Comparison of ENCODE assay signal across 29 mouse cellular contexts in the genomic region with DNA sequence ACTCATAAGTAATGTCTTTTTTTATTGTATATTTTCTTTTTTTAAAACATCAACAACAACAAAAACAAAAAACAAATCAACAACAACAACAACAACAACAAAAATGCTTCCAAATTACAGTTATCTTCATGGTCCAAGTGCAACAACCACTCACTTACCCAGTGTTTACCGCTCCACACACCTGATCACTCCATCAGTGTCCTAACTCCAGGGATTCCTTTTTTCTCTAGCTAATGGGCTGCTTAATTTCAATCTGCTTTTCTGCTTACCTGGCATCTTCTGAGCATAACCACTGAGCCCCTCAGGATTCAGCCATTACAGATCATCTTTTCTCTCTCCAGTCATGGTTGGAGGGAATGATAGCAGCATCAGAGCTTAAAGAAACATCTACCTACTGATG.
DNase-seq lines count a peak whose midpoint lies in the region; ATAC-seq and TF ChIP-seq lines count a peak whose summit lies in the region.
"Had no signal": no experiment of that assay in that cellular context is flagged by ENCODE, and none has a peak within 500 bp of the region (broad histone marks: within the 10 kb centered on the region; RNA-seq: fewer than 3 reads in every experiment).

No protein-coding gene starts in this region.

- no peak for TF ChIP-seq CTCF in hindbrain, postnatal 0 days (IDR thresholded peaks at IDR 0.05; ENCODE audit: low read depth)

- no peak overlapping the region for H3K4me3 ChIP-seq in hindbrain, embryonic 14.5 days (replicated peaks; ENCODE audit: low read length)
- no peak overlapping the region for H3K4me3 ChIP-seq in hindbrain, embryonic 11.5 days (ENCODE audit: low read depth, low read length)
- H3K4me3 ChIP-seq in midbrain, embryonic 14.5 days (replicated peaks; ENCODE audit: low read depth, low read length) = no peak overlapping the region
- H3K4me3 ChIP-seq in midbrain, embryonic 16.5 days (ENCODE audit: low read depth, low read length) = no peak overlapping the region
- no peak overlapping the region for H3K4me3 ChIP-seq in hindbrain, postnatal 0 days (ENCODE audit: low read length)
- H3K4me3 ChIP-seq: embryonic facial prominence, embryonic 10.5 days; embryonic facial prominence, embryonic 13.5 days; erythroblast, embryonic 14.5 days; gastrocnemius, adult 2 months; intestine, embryonic 15.5 days had no signal

- peak; percentile 4 to 8 for DNase-seq in cerebellum, postnatal 10 days
- DNase-seq in cerebellum, adult 18-20 months = no peak
- no peak for DNase-seq in hindbrain, embryonic 14.5 days (ENCODE audit: low spot score)
- DNase-seq in hindbrain, embryonic 11.5 days (ENCODE audit: low spot score) = no peak
- DNase-seq in midbrain, embryonic 14.5 days = peak; percentile 20
- no peak for DNase-seq in hindbrain, postnatal 0 days (ENCODE audit: low spot score)
- DNase-seq in adrenal gland, postnatal 4 days (ENCODE audit: low spot score in 2 of 2) = no peak
- DNase-seq: adrenal gland, postnatal 10 days; adrenal gland, postnatal 36 days; B cell, adult 2 months; cerebellum, adult 11-12 months; cerebellum, adult 9-10 months; cerebellum, postnatal 25 days; embryo, embryonic 11 days; forebrain, postnatal 0 days; gastrocnemius, adult 2 months; gastrocnemius, postnatal 14 days; heart, adult 11 months; kidney, adult 11 months had no signal

- no peak overlapping the region for H3K9ac ChIP-seq in hindbrain, embryonic 14.5 days
- H3K9ac ChIP-seq in hindbrain, embryonic 11.5 days (ENCODE audit: low read depth, low read length) = no peak overlapping the region
- H3K9ac ChIP-seq in midbrain, embryonic 14.5 days (replicated peaks; ENCODE audit: low read length) = no peak overlapping the region
- no peak overlapping the region for H3K9ac ChIP-seq in midbrain, embryonic 16.5 days (ENCODE audit: low read depth, low read length)
- H3K9ac ChIP-seq in hindbrain, postnatal 0 days (replicated peaks; ENCODE audit: low read length) = no peak overlapping the region
- H3K9ac ChIP-seq: embryonic facial prominence, embryonic 13.5 days; forebrain, postnatal 0 days; intestine, embryonic 15.5 days had no signal

- 85% methylated on average over 1 of the region's 1 CpGs for WGBS in hindbrain, embryonic 14.5 days
- WGBS in hindbrain, embryonic 11.5 days = 100% methylated on average over 1 of the region's 1 CpGs
- 90% methylated on average over 1 of the region's 1 CpGs for WGBS in midbrain, embryonic 14.5 days
- WGBS in midbrain, embryonic 16.5 days = 91% methylated on average over 1 of the region's 1 CpGs
- 74% methylated on average over 1 of the region's 1 CpGs for WGBS in hindbrain, postnatal 0 days

- no peaks in the 10 kb centered on the region for H3K36me3 ChIP-seq in hindbrain, embryonic 14.5 days (replicated peaks; ENCODE audit: control insufficient read depth, insufficient read depth)
- H3K36me3 ChIP-seq in hindbrain, embryonic 11.5 days (ENCODE audit: control insufficient read depth, insufficient read depth, low read length) = no peaks in the 10 kb centered on the region
- no peaks in the 10 kb centered on the region for H3K36me3 ChIP-seq in midbrain, embryonic 14.5 days (ENCODE audit: control insufficient read depth, insufficient read depth, low read length)
- H3K36me3 ChIP-seq in midbrain, embryonic 16.5 days (ENCODE audit: control insufficient read depth, insufficient read depth, low read length) = no peaks in the 10 kb centered on the region
- no peaks in the 10 kb centered on the region for H3K36me3 ChIP-seq in hindbrain, postnatal 0 days (ENCODE audit: insufficient read depth, low read length)
- H3K36me3 ChIP-seq: embryonic facial prominence, embryonic 10.5 days; embryonic facial prominence, embryonic 13.5 days; G1E; intestine, embryonic 15.5 days had no signal

- no peaks in the 10 kb centered on the region for H3K9me3 ChIP-seq in hindbrain, embryonic 14.5 days (ENCODE audit: control insufficient read depth, low read length)
- H3K9me3 ChIP-seq in hindbrain, embryonic 11.5 days (ENCODE audit: control insufficient read depth, low read length) = no peaks in the 10 kb centered on the region
- H3K9me3 ChIP-seq in midbrain, embryonic 14.5 days (ENCODE audit: control insufficient read depth, low read length) = no peaks in the 10 kb centered on the region
- H3K9me3 ChIP-seq in midbrain, embryonic 16.5 days (replicated peaks; ENCODE audit: control insufficient read depth, low read length, poor library complexity, severe bottlenecking) = no peaks in the 10 kb centered on the region
- H3K9me3 ChIP-seq in hindbrain, postnatal 0 days (ENCODE audit: low read length) = no peaks in the 10 kb centered on the region
- H3K9me3 ChIP-seq: embryonic facial prominence, embryonic 10.5 days; embryonic facial prominence, embryonic 13.5 days; G1E; intestine, embryonic 15.5 days had no signal

- H3K27ac ChIP-seq in hindbrain, embryonic 14.5 days = no peak overlapping the region
- no peak overlapping the region for H3K27ac ChIP-seq in hindbrain, embryonic 11.5 days (ENCODE audit: low read depth, low read length)
- H3K27ac ChIP-seq in midbrain, embryonic 14.5 days (replicated peaks; ENCODE audit: low read depth, low read length) = no peak overlapping the region
- no peak overlapping the region for H3K27ac ChIP-seq in midbrain, embryonic 16.5 days (ENCODE audit: low read length)
- H3K27ac ChIP-seq in hindbrain, postnatal 0 days = no peak overlapping the region
- H3K27ac ChIP-seq: embryonic facial prominence, embryonic 10.5 days; embryonic facial prominence, embryonic 13.5 days; gastrocnemius, adult 2 months; intestine, embryonic 15.5 days had no signal

- 0 out of 2 replicates have a peak, but pooled peaks have one; percentile 59 for ATAC-seq in hindbrain, embryonic 14.5 days (ENCODE audit: low FRiP score)
- ATAC-seq in hindbrain, embryonic 11.5 days (ENCODE audit: low FRiP score) = no peak
- ATAC-seq in midbrain, embryonic 14.5 days (ENCODE audit: low FRiP score, low TSS enrichment) = no peak
- no peak for ATAC-seq in midbrain, embryonic 16.5 days
- ATAC-seq in hindbrain, postnatal 0 days = 0 out of 2 replicates have a peak, but pooled peaks have one; percentile 29
- ATAC-seq: forebrain, embryonic 14.5 days; forebrain, postnatal 0 days; intestine, embryonic 15.5 days; Patski had no signal

- no peak overlapping the region for H3K4me2 ChIP-seq in hindbrain, embryonic 14.5 days (replicated peaks)
- no peak overlapping the region for H3K4me2 ChIP-seq in hindbrain, embryonic 11.5 days (replicated peaks; ENCODE audit: low read depth, low read length)
- no peak overlapping the region for H3K4me2 ChIP-seq in midbrain, embryonic 14.5 days (ENCODE audit: low read length)
- no peak overlapping the region for H3K4me2 ChIP-seq in midbrain, embryonic 16.5 days (ENCODE audit: low read length)
- H3K4me2 ChIP-seq in hindbrain, postnatal 0 days (ENCODE audit: low read depth, low read length) = no peak overlapping the region
- H3K4me2 ChIP-seq: embryonic facial prominence, embryonic 13.5 days; heart, embryonic 11.5 days; intestine, embryonic 15.5 days had no signal

- no peaks in the 10 kb centered on the region for H3K4me1 ChIP-seq in hindbrain, embryonic 14.5 days (replicated peaks; ENCODE audit: control insufficient read depth, insufficient read depth, low read length)
- H3K4me1 ChIP-seq in hindbrain, embryonic 11.5 days (replicated peaks; ENCODE audit: control insufficient read depth, insufficient read depth, low read length) = no peaks in the 10 kb centered on the region
- H3K4me1 ChIP-seq in midbrain, embryonic 14.5 days (ENCODE audit: control insufficient read depth, insufficient read depth, low read length) = no peaks in the 10 kb centered on the region
- no peaks in the 10 kb centered on the region for H3K4me1 ChIP-seq in midbrain, embryonic 16.5 days (ENCODE audit: control insufficient read depth, insufficient read depth, low read length)
- H3K4me1 ChIP-seq in hindbrain, postnatal 0 days (ENCODE audit: insufficient read depth, low read length) = no peaks in the 10 kb centered on the region
- H3K4me1 ChIP-seq: embryonic facial prominence, embryonic 10.5 days; embryonic facial prominence, embryonic 13.5 days; intestine, embryonic 15.5 days had no signal

- H3K27me3 ChIP-seq in hindbrain, embryonic 14.5 days (ENCODE audit: control insufficient read depth, insufficient read depth, low read length) = no peaks in the 10 kb centered on the region
- no peaks in the 10 kb centered on the region for H3K27me3 ChIP-seq in hindbrain, embryonic 11.5 days (ENCODE audit: control insufficient read depth, insufficient read depth, low read length)
- H3K27me3 ChIP-seq in midbrain, embryonic 14.5 days (ENCODE audit: control insufficient read depth, insufficient read depth, low read length) = no peaks in the 10 kb centered on the region
- H3K27me3 ChIP-seq in midbrain, embryonic 16.5 days (ENCODE audit: control insufficient read depth, insufficient read depth, low read depth, low read length) = no peaks in the 10 kb centered on the region
- H3K27me3 ChIP-seq in hindbrain, postnatal 0 days (ENCODE audit: insufficient read depth, low read length) = no peaks in the 10 kb centered on the region
- H3K27me3 ChIP-seq: CH12.LX; embryonic facial prominence, embryonic 13.5 days; intestine, embryonic 15.5 days; Patski had no signal

Comparison
In these comparisons a context has a peak if more than half of its experiments do, and no peak if none do; other contexts are left out.
1. DNase-seq: peak in cerebellum, postnatal 10 days (2 of 2) and midbrain, embryonic 14.5 days (single experiment); none in cerebellum, adult 18-20 months (0 of 2), hindbrain, embryonic 14.5 days (single experiment), hindbrain, embryonic 11.5 days (single experiment), hindbrain, postnatal 0 days (single experiment) and adrenal gland, postnatal 4 days (0 of 2).
2. ATAC-seq: peak in hindbrain, embryonic 14.5 days (single experiment) and hindbrain, postnatal 0 days (single experiment); none in hindbrain, embryonic 11.5 days (single experiment), midbrain, embryonic 14.5 days (single experiment) and midbrain, embryonic 16.5 days (single experiment).